Mouse (Mus musculus) liver, adult 2 months (tissue): Measurements from ENCODE around the gene Gm45716.

Experiments
- CTCF ChIP-seq: fragments of 200-500 bp; IDR thresholded peaks from 2 replicates; pipeline ENCODE4 v1.5.1; 2011; ENCODE audit warnings: low read depth, low read length, control low read depth
- POLR2A ChIP-seq: fragments of 200-500 bp; IDR thresholded peaks from 2 replicates; pipeline ENCODE4 v1.6.1; 2011; ENCODE audit warnings: low read length, control low read depth; ENCODE audit not compliant: insufficient read depth; ENCODE audit errors: extremely low read depth

DNA sequence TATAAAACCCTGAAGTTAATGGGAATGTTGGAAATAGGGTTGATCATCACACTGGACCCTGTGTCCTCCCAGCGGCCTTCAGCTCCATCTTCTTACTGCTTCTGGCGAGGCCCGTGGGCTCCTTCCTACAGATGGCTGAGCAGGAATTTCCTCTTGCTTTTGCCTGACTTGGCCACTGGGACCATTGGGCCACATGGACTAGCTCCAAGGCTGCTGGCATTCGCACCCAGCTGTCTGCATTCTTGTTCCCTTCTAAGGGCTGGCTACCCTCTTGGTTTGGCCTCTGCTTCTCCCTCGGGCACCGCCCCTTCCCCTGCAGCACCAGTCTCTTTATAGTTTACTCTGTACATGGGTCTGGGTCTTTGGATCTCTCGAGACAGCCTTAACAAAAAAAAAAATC lies 88.2 kb downstream of the Gm45716 start:
- TF ChIP-seq POLR2A (no peak), CTCF (no peak)
